In the genomic region with DNA sequence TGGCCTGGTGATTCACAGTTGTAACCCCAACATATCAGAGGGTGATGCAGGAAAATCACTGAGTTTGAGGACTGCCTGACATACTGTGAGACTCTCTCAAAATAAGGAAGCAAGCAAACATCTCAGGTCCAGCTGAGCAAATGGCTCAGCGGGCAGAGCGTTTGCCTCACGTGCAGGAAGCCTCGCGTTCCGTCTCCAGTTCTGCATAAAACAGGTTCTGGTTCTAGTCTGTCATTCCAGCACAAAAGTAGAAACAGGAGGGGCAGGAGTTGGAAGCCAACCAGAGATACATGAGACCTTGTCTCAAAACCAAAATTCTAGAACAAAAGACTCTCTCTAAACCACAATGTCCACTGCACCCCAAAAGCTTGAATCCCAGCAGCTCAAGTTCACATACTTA, we compare ENCODE assay signal across 8 mouse cellular contexts. TPM values are rescaled to one million over a fixed set of nuclear protein-coding genes. Genes with fewer than 3 reads are reported as not detected.
DNase-seq lines count a peak whose midpoint lies in the region; ATAC-seq and TF ChIP-seq lines count a peak whose summit lies in the region.

No protein-coding gene starts in this region.

- no peak for TF ChIP-seq RAD21 in MEL (IDR thresholded peaks at IDR 0.05; ENCODE audit: low read depth, low read length)

- peaks cover 8% of the 10 kb centered on the region for H3K79me2 ChIP-seq in MEL (ENCODE audit: control insufficient read depth, insufficient read depth, low read length, poor library complexity)

- H3K27ac ChIP-seq in MEL (ENCODE audit: control insufficient read depth, low read depth, low read length) = peak overlapping the region; percentile 36
- peak overlapping the region; percentile 84 for H3K27ac ChIP-seq in hindbrain, embryonic 10.5 days
- H3K27ac ChIP-seq in lung, embryonic 16.5 days (ENCODE audit: low read length) = peak overlapping the region; percentile 71
- H3K27ac ChIP-seq in stomach, postnatal 0 days (replicated peaks) = peak overlapping the region; percentile 79

- TF ChIP-seq EP300 in MEL (IDR thresholded peaks at IDR 0.05; ENCODE audit: low read depth in 1 of 2, low read length in 2 of 2) = no peak; a peak in 1 of 4 replicates
- TF ChIP-seq EP300 in stomach, postnatal 0 days (optimal IDR thresholded peaks at IDR 0.05) = no peak

- TF ChIP-seq POLR2A in MEL (IDR thresholded peaks at IDR 0.05; ENCODE audit: control insufficient read depth in 1 of 2, insufficient read depth in 1 of 2, low read depth in 1 of 2, low read length in 2 of 2, poor library complexity in 1 of 2) = no peak

- no peaks in the 10 kb centered on the region for H3K9me3 ChIP-seq in MEL (replicated peaks; ENCODE audit: insufficient read depth, low read length)
- H3K9me3 ChIP-seq in hindbrain, embryonic 10.5 days = no peaks in the 10 kb centered on the region
- H3K9me3 ChIP-seq in lung, embryonic 16.5 days (ENCODE audit: control insufficient read depth, low read length) = no peaks in the 10 kb centered on the region
- H3K9me3 ChIP-seq in stomach, postnatal 0 days (ENCODE audit: control insufficient read depth, low read length) = no peaks in the 10 kb centered on the region

- no peak for ATAC-seq in lung, embryonic 16.5 days (ENCODE audit: low read depth)
- no peak for ATAC-seq in stomach, postnatal 0 days (ENCODE audit: low FRiP score, low TSS enrichment)

- no peak for TF ChIP-seq CTCF in MEL (IDR thresholded peaks at IDR 0.05 in 2 of 3, conservative IDR thresholded peaks at IDR 0.05 in 1 of 3; ENCODE audit: control insufficient read depth in 1 of 3, insufficient read depth in 1 of 3, low read depth in 2 of 3, low read length in 3 of 3, poor library complexity in 1 of 3, severe bottlenecking in 1 of 3)
- no peak for TF ChIP-seq CTCF in stomach, postnatal 0 days (IDR thresholded peaks at IDR 0.05; ENCODE audit: low read depth)

- H3K27me3 ChIP-seq in MEL (ENCODE audit: control insufficient read depth in 1 of 2, insufficient read depth in 2 of 2, low read length in 2 of 2) = no peaks in the 10 kb centered on the region
- no peaks in the 10 kb centered on the region for H3K27me3 ChIP-seq in hindbrain, embryonic 10.5 days (ENCODE audit: insufficient read depth, poor library complexity, severe bottlenecking)
- H3K27me3 ChIP-seq in lung, embryonic 16.5 days (ENCODE audit: control insufficient read depth, insufficient read depth, low read depth, low read length) = no peaks in the 10 kb centered on the region
- H3K27me3 ChIP-seq in stomach, postnatal 0 days (ENCODE audit: control insufficient read depth, insufficient read depth, low read length) = no peaks in the 10 kb centered on the region

- H3K4me2 ChIP-seq in lung, embryonic 16.5 days (ENCODE audit: low read depth, low read length) = peak overlapping the region; percentile 85
- H3K4me2 ChIP-seq in stomach, postnatal 0 days (replicated peaks; ENCODE audit: low read depth) = peak overlapping the region; percentile 60

- peaks cover 21 to 39% of the 10 kb centered on the region in 2 experiments for H3K4me1 ChIP-seq in MEL (ENCODE audit: control insufficient read depth in 1 of 2, insufficient read depth in 2 of 2, low read length in 2 of 2)
- H3K4me1 ChIP-seq in hindbrain, embryonic 10.5 days (replicated peaks) = peaks cover 16% of the 10 kb centered on the region
- H3K4me1 ChIP-seq in lung, embryonic 16.5 days (replicated peaks; ENCODE audit: control insufficient read depth, insufficient read depth, low read length) = peaks cover 21% of the 10 kb centered on the region
- 0 out of 2 replicates have a peak, but pooled peaks cover 6% of the 10 kb centered on the region for H3K4me1 ChIP-seq in stomach, postnatal 0 days (replicated peaks; ENCODE audit: control insufficient read depth, insufficient read depth)

- peak; percentile 31 for DNase-seq in embryo, embryonic 10 days (ENCODE audit: low spot score)
- no peak for DNase-seq in embryo, embryonic 11 days
- peak; percentile 86 for DNase-seq in MEL (ENCODE audit: low read depth, low spot score)
- peak; percentile 29 for DNase-seq in hindbrain, embryonic 10.5 days (ENCODE audit: low spot score)
- no peak for DNase-seq in stomach, postnatal 0 days (ENCODE audit: low spot score)
- no peak for DNase-seq in thymus, postnatal 4 days
- no peak for DNase-seq in adrenal gland, adult (ENCODE audit: inconsistent age in 2 of 2, low spot score in 1 of 2)

- H3K4me3 ChIP-seq in MEL (ENCODE audit: control insufficient read depth in 1 of 2, insufficient read depth in 1 of 2, low read depth in 2 of 2, low read length in 2 of 2) = peak overlapping the region; percentile 50 to 82
- peak overlapping the region; percentile 64 for H3K4me3 ChIP-seq in hindbrain, embryonic 10.5 days
- H3K4me3 ChIP-seq in lung, embryonic 16.5 days (ENCODE audit: low read length) = peak overlapping the region; percentile 69
- H3K4me3 ChIP-seq in stomach, postnatal 0 days (ENCODE audit: low read depth, low read length) = peak overlapping the region; percentile 47

- 6% methylated on average over 6 of the region's 6 CpGs for WGBS in hindbrain, embryonic 10.5 days
- 2% methylated on average over 6 of the region's 6 CpGs for WGBS in lung, embryonic 16.5 days
- WGBS in stomach, postnatal 0 days = under 1% methylated on average over 6 of the region's 6 CpGs

- H3K36me3 ChIP-seq in MEL (ENCODE audit: control insufficient read depth in 1 of 2, insufficient read depth in 2 of 2, low read length in 2 of 2) = peaks cover 2 to 33% of the 10 kb centered on the region in 2 experiments
- H3K36me3 ChIP-seq in hindbrain, embryonic 10.5 days = peaks cover 17% of the 10 kb centered on the region
- no peaks in the 10 kb centered on the region for H3K36me3 ChIP-seq in lung, embryonic 16.5 days (ENCODE audit: control insufficient read depth, insufficient read depth, low read length)
- H3K36me3 ChIP-seq in stomach, postnatal 0 days (ENCODE audit: control insufficient read depth, insufficient read depth, low read length) = no peaks in the 10 kb centered on the region

- peak overlapping the region; percentile 64 for H3K9ac ChIP-seq in MEL (ENCODE audit: control insufficient read depth, low read depth, low read length, poor library complexity, severe bottlenecking)
- peak overlapping the region; percentile 78 for H3K9ac ChIP-seq in lung, embryonic 16.5 days (ENCODE audit: low read length)
- H3K9ac ChIP-seq in stomach, postnatal 0 days (ENCODE audit: low read length) = peak overlapping the region; percentile 60

TF ChIP-seq in MEL, 35 proteins besides CTCF, POLR2A, EP300 and RAD21 (continues in another document):
- peak; percentile 92; the same call in 1 of the 2 replicates for TF ChIP-seq MYC (IDR thresholded peaks at IDR 0.05; ENCODE audit: low read depth, low read length)
- peak; percentile 81; the same call in 1 of the 2 replicates for TF ChIP-seq MXI1 (IDR thresholded peaks at IDR 0.05; ENCODE audit: low read depth, low read length)
- peak; percentile 69; the same call in 1 of the 2 replicates for TF ChIP-seq ETS1 (IDR thresholded peaks at IDR 0.05; ENCODE audit: low read depth, low read length)
- peak; percentile 82 for TF ChIP-seq MAX (IDR thresholded peaks at IDR 0.05; ENCODE audit: low read length)
- TF ChIP-seq USF1 (IDR thresholded peaks at IDR 0.05; ENCODE audit: low read depth, low read length) = peak; percentile 46; the same call in 1 of the 2 replicates
- peak; percentile 36; the same call in 1 of the 2 replicates for TF ChIP-seq RCOR1 (IDR thresholded peaks at IDR 0.05; ENCODE audit: low read depth, low read length)
- TF ChIP-seq GATA1 (IDR thresholded peaks at IDR 0.05; ENCODE audit: low read depth, low read length) = no peak

RNA-seq across cellular contexts. Expression of gene Ccdc159, which starts 0.5 kb away (rescaled TPM):
- 1.0 and 1.4 TPM in 2 replicates for total RNA-seq in MEL (2012; rRNA removed)
- polyA plus RNA-seq in MEL (2012; ENCODE audit: insufficient read depth in 1 of 2, insufficient read length in 2 of 2, low read depth in 1 of 2, low replicate concordance in 2 of 2, missing spikeins in 1 of 2) = 1 to 10 TPM in 1 of 2 experiments, not detected in 1; 6.4 TPM
- 4.2 and 5.1 TPM in 2 replicates for polyA plus RNA-seq in hindbrain, embryonic 10.5 days (2016; fragmentation: Nextera tagmentation; extraction: Ambion mirVana)
- 5.9 and 6.4 TPM in 2 replicates for polyA plus RNA-seq in lung, embryonic 16.5 days (2015; fragmentation: Nextera tagmentation; extraction: Ambion mirVana)
- 1.1 and 1.9 TPM in 2 replicates for polyA plus RNA-seq in stomach, postnatal 0 days (2015; fragmentation: Nextera tagmentation; extraction: Ambion mirVana)

RNA-seq across cellular contexts. Expression of gene Tmem205, which starts 0.6 kb away (rescaled TPM):
- total RNA-seq in MEL (2012; rRNA removed) = 118 and 128 TPM in 2 replicates
- polyA plus RNA-seq in MEL (2012; ENCODE audit: insufficient read depth in 1 of 2, insufficient read length in 2 of 2, low read depth in 1 of 2, low replicate concordance in 2 of 2, missing spikeins in 1 of 2) = 100 to 1,000 TPM in 1 of 2 experiments, not detected in 1; 114 TPM
- polyA plus RNA-seq in hindbrain, embryonic 10.5 days (2016; fragmentation: Nextera tagmentation; extraction: Ambion mirVana) = 39.1 and 46.1 TPM in 2 replicates
- 58.8 and 65.3 TPM in 2 replicates for polyA plus RNA-seq in lung, embryonic 16.5 days (2015; fragmentation: Nextera tagmentation; extraction: Ambion mirVana)
- polyA plus RNA-seq in stomach, postnatal 0 days (2015; fragmentation: Nextera tagmentation; extraction: Ambion mirVana) = 95.0 and 95.7 TPM in 2 replicates

RNA-seq across cellular contexts. Expression of gene Rab3d, which starts 8.8 kb away (rescaled TPM):
- 19.0 and 22.9 TPM in 2 replicates for total RNA-seq in MEL (2012; rRNA removed)
- polyA plus RNA-seq in MEL (2012; ENCODE audit: insufficient read depth in 1 of 2, insufficient read length in 2 of 2, low read depth in 1 of 2, low replicate concordance in 2 of 2, missing spikeins in 1 of 2) = 10 to 100 TPM in 1 of 2 experiments, not detected in 1; 44.2 TPM
- 8.9 and 10.9 TPM in 2 replicates for polyA plus RNA-seq in hindbrain, embryonic 10.5 days (2016; fragmentation: Nextera tagmentation; extraction: Ambion mirVana)
- 20.9 and 23.5 TPM in 2 replicates for polyA plus RNA-seq in lung, embryonic 16.5 days (2015; fragmentation: Nextera tagmentation; extraction: Ambion mirVana)
- 130 and 137 TPM in 2 replicates for polyA plus RNA-seq in stomach, postnatal 0 days (2015; fragmentation: Nextera tagmentation; extraction: Ambion mirVana)

RNA-seq across cellular contexts. Expression of gene Plppr2, which starts 10.0 kb away (rescaled TPM):
- total RNA-seq in MEL (2012; rRNA removed) = 1.3 and 1.4 TPM in 2 replicates
- 10 to 100 TPM in 1 of 2 experiments, not detected in 1; 13.9 TPM for polyA plus RNA-seq in MEL (2012; ENCODE audit: insufficient read depth in 1 of 2, insufficient read length in 2 of 2, low read depth in 1 of 2, low replicate concordance in 2 of 2, missing spikeins in 1 of 2)
- polyA plus RNA-seq in hindbrain, embryonic 10.5 days (2016; fragmentation: Nextera tagmentation; extraction: Ambion mirVana) = 15.6 and 30.6 TPM in 2 replicates
- 7.7 and 8.2 TPM in 2 replicates for polyA plus RNA-seq in lung, embryonic 16.5 days (2015; fragmentation: Nextera tagmentation; extraction: Ambion mirVana)
- polyA plus RNA-seq in stomach, postnatal 0 days (2015; fragmentation: Nextera tagmentation; extraction: Ambion mirVana) = 2.7 and 4.1 TPM in 2 replicates

RNA-seq across cellular contexts. Expression of gene Swsap1, which starts 28.8 kb away (rescaled TPM):
- 12.7 and 17.2 TPM in 2 replicates for total RNA-seq in MEL (2012; rRNA removed)
- 10 to 100 TPM in 1 of 2 experiments, not detected in 1; 19.3 TPM for polyA plus RNA-seq in MEL (2012; ENCODE audit: insufficient read depth in 1 of 2, insufficient read length in 2 of 2, low read depth in 1 of 2, low replicate concordance in 2 of 2, missing spikeins in 1 of 2)
- polyA plus RNA-seq in hindbrain, embryonic 10.5 days (2016; fragmentation: Nextera tagmentation; extraction: Ambion mirVana) = 7.1 and 9.3 TPM in 2 replicates
- polyA plus RNA-seq in lung, embryonic 16.5 days (2015; fragmentation: Nextera tagmentation; extraction: Ambion mirVana) = 5.4 and 6.2 TPM in 2 replicates
- polyA plus RNA-seq in stomach, postnatal 0 days (2015; fragmentation: Nextera tagmentation; extraction: Ambion mirVana) = 4.2 and 5.4 TPM in 2 replicates

Comparison
In these comparisons a context has a peak if more than half of its experiments do, and no peak if none do; other contexts are left out.
1. DNase-seq: peak in embryo, embryonic 10 days (single experiment), MEL (single experiment) and hindbrain, embryonic 10.5 days (single experiment); none in embryo, embryonic 11 days (single experiment), stomach, postnatal 0 days (single experiment), thymus, postnatal 4 days (single experiment) and adrenal gland, adult (0 of 2).
2. Peak in every context shown above with its lines, with median percentiles within 50 percentile points of each other: H3K27ac ChIP-seq, H3K4me3 ChIP-seq and H3K9ac ChIP-seq.